Mouse (Mus musculus) neural tube, embryonic 12.5 days (tissue): Measurements from ENCODE around the gene Dgat2. TPM values are rescaled to one million over a fixed set of nuclear protein-coding genes. Genes with fewer than 3 reads are reported as not detected.

Experiments
- ATAC-seq: fragments of 200-750 bp; cut with Nextera tagmentation; 2 replicates; pipeline ENCODE4 v1.8.0; 2017; ENCODE audit warnings: low read depth, mild to moderate bottlenecking, moderate TSS enrichment, moderate library complexity; ENCODE audit not compliant: low FRiP score
- H3K27ac ChIP-seq: fragments of 300-500 bp; sonication (generic); 2 replicates; pipeline ENCODE4 v1.5.1; 2016
- H3K27me3 ChIP-seq: fragments of 300-500 bp; sonication (generic); replicated peaks from 2 replicates; pipeline ENCODE4 v1.6.1; 2016; ENCODE audit warnings: mild to moderate bottlenecking
- H3K36me3 ChIP-seq: fragments of 300-500 bp; sonication (generic); 2 replicates; pipeline ENCODE4 v1.6.1; 2016; ENCODE audit warnings: mild to moderate bottlenecking
- H3K4me1 ChIP-seq: fragments of 300-500 bp; sonication (generic); 2 replicates; pipeline ENCODE4 v1.6.1; 2016
- H3K4me2 ChIP-seq: fragments of 300-500 bp; sonication (generic); replicated peaks from 2 replicates; pipeline ENCODE4 v1.6.1; 2016; ENCODE audit warnings: mild to moderate bottlenecking
- H3K4me3 ChIP-seq: fragments of 300-500 bp; sonication (generic); 2 replicates; pipeline ENCODE4 v1.5.1; 2016
- H3K9ac ChIP-seq: fragments of 300-500 bp; sonication (generic); 2 replicates; pipeline ENCODE4 v1.6.1; 2016; ENCODE audit warnings: mild to moderate bottlenecking
- H3K9me3 ChIP-seq: fragments of 300-500 bp; sonication (generic); 2 replicates; pipeline ENCODE4 v1.6.1; 2016; ENCODE audit warnings: mild to moderate bottlenecking
- WGBS: fragments of 180-500 bp; shearing (Covaris S2); methylation state at CpG from one replicate; pipeline ENCODE4 v1.1.7; 2016; 5-methylcytosine and 5-hydroxymethylcytosine counted together
- polyA plus RNA-seq: library from polyadenylated mRNA; unstranded; fragments of >200 nt; fragmentation: Nextera tagmentation; extraction: Ambion mirVana; gene quantifications from 2 replicates; pipeline ENCODE4 v1.2.1, GENCODE M21; 2016

The Dgat2 gene
- polyA plus RNA-seq, 1 experiment from 2014 or later: 11.4 TPM

GRCm38 (mm10) chr7:99158904-99159303, 23.6 kb downstream of the Dgat2 start:
- no peaks in the 10 kb centered on the region for H3K36me3 ChIP-seq
- peaks cover 14% of the 10 kb centered on the region for H3K4me1 ChIP-seq
- H3K9me3 ChIP-seq: no peaks in the 10 kb centered on the region
- H3K4me2 ChIP-seq: no peak overlapping the region
- H3K27me3 ChIP-seq: no peaks in the 10 kb centered on the region
- H3K9ac ChIP-seq: no peak overlapping the region
- H3K27ac ChIP-seq: no peak overlapping the region
- H3K4me3 ChIP-seq: no peak overlapping the region
- ATAC-seq: no peak
- 75% methylated on average over 5 of the region's 5 CpGs for WGBS

GRCm38 (mm10) chr7:99158011-99158410, 24.5 kb downstream of the Dgat2 start:
- no peak overlapping the region for H3K9ac ChIP-seq
- no peaks in the 10 kb centered on the region for H3K27me3 ChIP-seq
- H3K27ac ChIP-seq: no peak overlapping the region
- ATAC-seq: no peak
- H3K4me3 ChIP-seq: no peak overlapping the region
- 90% methylated on average over 8 of the region's 8 CpGs for WGBS
- peaks cover 14% of the 10 kb centered on the region for H3K4me1 ChIP-seq
- H3K36me3 ChIP-seq: no peaks in the 10 kb centered on the region
- H3K9me3 ChIP-seq: no peaks in the 10 kb centered on the region
- no peak overlapping the region for H3K4me2 ChIP-seq

GRCm38 (mm10) chr7:99156737-99157136, 25.8 kb downstream of the Dgat2 start:
- 86% methylated on average over 10 of the region's 10 CpGs for WGBS
- ATAC-seq: no peak
- H3K4me3 ChIP-seq: no peak overlapping the region

GRCm38 (mm10) chr7:99155311-99156289, 26.9 kb downstream of the Dgat2 start:
- WGBS: 30% methylated on average over 17 of the region's 17 CpGs
- Histone ChIP-seq H3K4me3 (no peak overlapping the region), H3K27me3 (no peaks in the 10 kb centered on the region), H3K4me1 (peaks cover 14% of the 10 kb centered on the region), H3K9me3 (no peaks in the 10 kb centered on the region), H3K9ac (0 out of 2 replicates have a peak overlapping the region, but pooled peaks have one; percentile 38), H3K27ac (no peak overlapping the region), H3K4me2 (peak overlapping the region; percentile 42), H3K36me3 (no peaks in the 10 kb centered on the region)
- ATAC-seq: peak; percentile 74

More at GRCm38 (mm10) chr7:99156737-99157136, 25.8 kb downstream of the Dgat2 start:
- no peaks in the 10 kb centered on the region for H3K9me3 ChIP-seq
- H3K27ac ChIP-seq: no peak overlapping the region
- no peak overlapping the region for H3K9ac ChIP-seq
- no peak overlapping the region for H3K4me2 ChIP-seq
- H3K36me3 ChIP-seq: no peaks in the 10 kb centered on the region
- H3K4me1 ChIP-seq: peaks cover 14% of the 10 kb centered on the region
- H3K27me3 ChIP-seq: no peaks in the 10 kb centered on the region

DNA sequence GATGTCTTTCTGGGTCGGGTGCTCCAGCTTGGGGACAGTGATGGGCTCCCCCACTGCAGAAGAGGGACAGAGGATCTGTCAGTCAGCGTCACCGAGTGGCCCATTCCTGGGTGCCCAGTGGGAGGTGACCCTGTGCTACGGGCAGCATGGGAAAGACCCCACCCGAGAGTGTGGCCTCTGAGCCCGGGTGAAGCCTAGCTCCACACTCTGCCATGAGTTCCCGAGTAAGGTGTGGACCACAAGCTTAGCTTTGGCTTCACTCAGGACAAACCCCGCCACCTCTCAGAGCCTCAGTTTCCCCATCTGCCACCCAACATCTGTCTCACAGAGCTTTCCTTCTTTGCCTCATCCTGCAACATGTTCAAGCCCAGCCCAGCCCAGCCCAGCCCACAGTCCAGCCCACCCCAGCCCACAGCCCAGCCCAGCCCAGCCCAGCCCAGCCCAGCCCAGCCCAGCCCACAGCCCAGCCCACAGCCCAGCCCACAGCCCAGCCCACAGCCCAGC, 27.8 kb downstream of the Dgat2 start:
- Histone ChIP-seq H3K27ac (no peak overlapping the region), H3K9me3 (no peaks in the 10 kb centered on the region), H3K27me3 (no peaks in the 10 kb centered on the region), H3K4me1 (peaks cover 14% of the 10 kb centered on the region), H3K4me2 (no peak overlapping the region), H3K4me3 (no peak overlapping the region), H3K36me3 (no peaks in the 10 kb centered on the region), H3K9ac (no peak overlapping the region)
- WGBS: 60% methylated on average over 8 of the region's 8 CpGs
- ATAC-seq: peak; percentile 57

- Histone ChIP-seq H3K4me2 (no peak overlapping the region), H3K27me3 (no peaks in the 10 kb centered on the region), H3K36me3 (no peaks in the 10 kb centered on the region), H3K4me3 (no peak overlapping the region), H3K27ac (no peak overlapping the region), H3K4me1 (peaks cover 14% of the 10 kb centered on the region), H3K9me3 (no peaks in the 10 kb centered on the region), H3K9ac (no peak overlapping the region)
- no peak for ATAC-seq
- WGBS: 92% methylated on average over 11 of the region's 11 CpGs
These were observed 28.8 kb downstream of the Dgat2 start for GRCm38 (mm10) chr7:99153686-99154202.

GRCm38 (mm10) chr7:99152756-99153155, 29.8 kb downstream of the Dgat2 start:
- no peaks in the 10 kb centered on the region for H3K36me3 ChIP-seq
- no peak overlapping the region for H3K9ac ChIP-seq
- no peak overlapping the region for H3K4me3 ChIP-seq
- peaks cover 14% of the 10 kb centered on the region for H3K4me1 ChIP-seq
- no peaks in the 10 kb centered on the region for H3K9me3 ChIP-seq
- ATAC-seq: no peak
- H3K27me3 ChIP-seq: no peaks in the 10 kb centered on the region
- H3K4me2 ChIP-seq: no peak overlapping the region
- no peak overlapping the region for H3K27ac ChIP-seq
- 93% methylated on average over 8 of the region's 8 CpGs for WGBS

DNA sequence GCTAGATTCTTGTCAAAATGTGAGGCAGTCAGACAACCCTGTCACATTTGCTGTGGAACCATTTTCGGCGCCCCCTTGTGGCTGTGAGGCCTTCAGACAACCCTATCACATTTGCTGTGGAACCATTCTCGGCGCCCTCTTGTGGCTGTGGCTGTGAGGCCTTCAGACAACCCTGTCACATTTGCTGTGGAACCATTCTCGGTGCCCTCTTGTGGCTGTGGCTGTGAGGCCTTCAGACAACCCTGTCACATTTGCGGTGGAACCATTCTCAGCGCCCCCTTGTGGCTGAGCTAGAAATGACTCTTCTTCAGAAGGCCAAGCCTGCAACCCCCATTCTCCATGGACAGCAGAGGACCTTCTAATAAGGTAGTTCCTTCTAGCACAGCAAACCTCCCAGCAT, 31.2 kb downstream of the Dgat2 start:
- H3K9ac ChIP-seq: no peak overlapping the region
- H3K4me3 ChIP-seq: no peak overlapping the region
- no peak overlapping the region for H3K27ac ChIP-seq
- H3K4me1 ChIP-seq: peaks cover 14% of the 10 kb centered on the region
- H3K27me3 ChIP-seq: no peaks in the 10 kb centered on the region
- H3K9me3 ChIP-seq: no peaks in the 10 kb centered on the region
- 8% methylated on average over 7 of the region's 7 CpGs for WGBS
- H3K36me3 ChIP-seq: no peaks in the 10 kb centered on the region
- H3K4me2 ChIP-seq: no peak overlapping the region
- 0 out of 2 replicates have a peak, but pooled peaks have one; percentile 37 for ATAC-seq

- Histone ChIP-seq H3K4me1 (no peaks in the 10 kb centered on the region), H3K4me2 (no peak overlapping the region), H3K4me3 (no peak overlapping the region), H3K27me3 (no peaks in the 10 kb centered on the region), H3K9me3 (no peaks in the 10 kb centered on the region), H3K36me3 (no peaks in the 10 kb centered on the region), H3K27ac (no peak overlapping the region), H3K9ac (no peak overlapping the region)
- 76% methylated on average over 1 of the region's 1 CpGs for WGBS
- ATAC-seq: no peak
These were observed 33.5 kb downstream of the Dgat2 start for GRCm38 (mm10) chr7:99149017-99149416.

GRCm38 (mm10) chr7:99147494-99147893, 35.0 kb downstream of the Dgat2 start:
- H3K4me1 ChIP-seq: no peaks in the 10 kb centered on the region
- H3K27me3 ChIP-seq: no peaks in the 10 kb centered on the region
- no peak overlapping the region for H3K9ac ChIP-seq
- no peak overlapping the region for H3K27ac ChIP-seq
- no peak overlapping the region for H3K4me3 ChIP-seq
- H3K4me2 ChIP-seq: no peak overlapping the region
- H3K9me3 ChIP-seq: no peaks in the 10 kb centered on the region
- WGBS: 83% methylated on average over 7 of the region's 7 CpGs
- ATAC-seq: no peak
- no peaks in the 10 kb centered on the region for H3K36me3 ChIP-seq

DNA sequence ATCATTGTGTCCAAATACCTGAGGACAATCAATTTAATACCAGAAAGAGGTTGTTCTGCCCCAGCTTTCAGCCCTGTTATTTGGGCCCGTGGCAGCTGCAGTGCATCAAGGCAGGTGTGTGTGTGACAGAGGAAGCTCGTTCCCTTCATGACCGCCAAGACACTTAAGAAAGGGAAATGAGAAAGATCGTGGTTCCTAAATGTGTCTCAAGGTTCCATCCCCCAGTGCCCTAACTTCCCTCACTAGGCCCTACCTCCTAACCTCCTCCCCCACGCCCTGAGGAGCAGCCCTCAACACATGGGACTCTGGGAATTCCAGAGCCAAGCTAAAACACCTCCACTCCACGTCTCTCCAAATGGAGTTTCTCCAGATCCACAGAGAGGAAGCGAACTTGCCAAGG, 35.6 kb downstream of the Dgat2 start:
- H3K4me3 ChIP-seq: no peak overlapping the region
- ATAC-seq: no peak
- peaks cover 4% of the 10 kb centered on the region; the same call in 1 of the 2 replicates for H3K4me1 ChIP-seq
- no peak overlapping the region for H3K9ac ChIP-seq
- no peaks in the 10 kb centered on the region for H3K27me3 ChIP-seq
- H3K27ac ChIP-seq: no peak overlapping the region
- 87% methylated on average over 7 of the region's 7 CpGs for WGBS
- no peaks in the 10 kb centered on the region for H3K36me3 ChIP-seq
- no peaks in the 10 kb centered on the region for H3K9me3 ChIP-seq
- no peak overlapping the region for H3K4me2 ChIP-seq

DNA sequence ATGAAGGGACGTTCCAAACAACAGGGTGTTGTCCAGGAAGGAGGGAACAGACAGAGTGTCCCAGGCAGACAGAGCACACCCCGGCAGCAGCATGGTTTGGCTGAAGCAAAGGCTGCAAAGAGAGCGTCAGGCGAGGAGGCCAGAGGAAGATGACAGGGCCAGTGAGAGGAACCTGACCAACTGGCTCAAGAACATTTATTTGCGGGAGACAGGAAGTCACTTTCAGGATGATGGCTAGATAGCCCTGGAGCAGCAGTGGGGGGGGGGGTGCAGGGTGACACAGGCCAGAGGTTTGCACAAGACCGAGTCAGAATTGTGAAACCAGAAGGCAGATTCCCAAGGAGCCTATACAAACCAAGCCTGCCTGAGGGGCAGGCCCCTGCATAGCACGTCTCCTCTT, 36.5 kb downstream of the Dgat2 start:
- Histone ChIP-seq H3K4me2 (no peak overlapping the region), H3K27ac (no peak overlapping the region), H3K27me3 (no peaks in the 10 kb centered on the region), H3K4me1 (peaks cover 7% of the 10 kb centered on the region; the same call in 1 of the 2 replicates), H3K9me3 (no peaks in the 10 kb centered on the region), H3K36me3 (no peaks in the 10 kb centered on the region), H3K9ac (no peak overlapping the region), H3K4me3 (no peak overlapping the region)
- ATAC-seq: no peak
- 48% methylated on average over 7 of the region's 7 CpGs for WGBS
